Mouse (Mus musculus) heart, postnatal 0 days (tissue): ENCODE results near the gene Eda. TPM values are rescaled to one million over a fixed set of nuclear protein-coding genes. Genes with fewer than 3 reads are reported as not detected.
"Not testable (repeated sequence)": the region's sequence is repeated elsewhere in the genome, so short reads cannot be mapped to it uniquely, and the experiment has no call there.

Source experiments
- ATAC-seq: fragments of 200-750 bp; cut with Nextera tagmentation; 2 replicates; pipeline ENCODE4 v1.8.0; 2017; ENCODE audit warnings: low read depth, moderate number of reproducible peaks, moderate library complexity; ENCODE audit not compliant: insufficient read depth
- DNase-seq: peaks from one replicate; pipeline ENCODE4 v3.0.0-alpha.2; 2016; ENCODE audit warnings: low spot score
- H3K27ac ChIP-seq: fragments of 300-500 bp; sonication (generic); 2 replicates; pipeline ENCODE4 v1.5.1; 2014; ENCODE audit warnings: low read depth, mild to moderate bottlenecking
- H3K27me3 ChIP-seq: fragments of 300-500 bp; sonication (generic); 2 replicates; pipeline ENCODE4 v1.6.1; 2014; ENCODE audit warnings: low read length, mixed read lengths; ENCODE audit not compliant: control insufficient read depth, insufficient read depth
- H3K36me3 ChIP-seq: fragments of 300-500 bp; sonication (generic); replicated peaks from 2 replicates; pipeline ENCODE4 v1.6.1; 2014; ENCODE audit warnings: low read length, mixed read lengths; ENCODE audit not compliant: control insufficient read depth, insufficient read depth
- H3K4me1 ChIP-seq: fragments of 300-500 bp; sonication (generic); 2 replicates; pipeline ENCODE4 v1.6.1; 2014; ENCODE audit warnings: antibody characterized with exemption; ENCODE audit not compliant: control insufficient read depth, insufficient read depth
- H3K4me2 ChIP-seq: fragments of 300-500 bp; sonication (generic); 2 replicates; pipeline ENCODE4 v1.6.1; 2014; ENCODE audit warnings: low read depth, mild to moderate bottlenecking, low read length, moderate library complexity
- H3K4me3 ChIP-seq: fragments of 300-500 bp; sonication (generic); 2 replicates; pipeline ENCODE4 v1.5.1; 2014; ENCODE audit warnings: low read depth, low read length
- H3K9ac ChIP-seq: fragments of 300-500 bp; sonication (generic); replicated peaks from 2 replicates; pipeline ENCODE4 v1.6.1; 2014; ENCODE audit warnings: low read depth, low read length, mixed read lengths
- H3K9me3 ChIP-seq: fragments of 300-500 bp; sonication (generic); replicated peaks from 2 replicates; pipeline ENCODE4 v1.6.1; 2016; ENCODE audit warnings: low read length; ENCODE audit not compliant: control insufficient read depth
- CTCF ChIP-seq: IDR thresholded peaks from 2 replicates; pipeline ENCODE4 v1.5.1; 2016; ENCODE audit warnings: antibody characterized with exemption, control low read depth, low read depth
- EP300 ChIP-seq: IDR thresholded peaks from 2 replicates; pipeline ENCODE4 v1.6.1; 2016; ENCODE audit warnings: antibody characterized with exemption, low read depth
- WGBS: fragments of 180-500 bp; shearing (Covaris S2); extraction: QIAGEN DNeasy Blood & Tissue Kit; methylation state at CpG from one replicate; pipeline ENCODE4 v1.1.7; 2014; 5-methylcytosine and 5-hydroxymethylcytosine counted together
- microRNA counts: library from miRNA; unstranded; fragments of <30 nt; microRNA quantifications from one replicate; lab custom pipeline; 2015
- microRNA-seq: library from miRNA; unstranded; fragments of <30 nt; microRNA quantifications from one replicate; pipeline ENCODE4, GENCODE M21; 2016
- polyA plus RNA-seq: library from polyadenylated mRNA; unstranded; fragments of >200 nt; fragmentation: Nextera tagmentation; extraction: Ambion mirVana; gene quantifications from 2 replicates; pipeline ENCODE4 v1.2.1, GENCODE M21; 2015
- total RNA-seq: library from RNA; depleted of rRNA; stranded (reverse); fragments of >200 nt; gene quantifications from 2 replicates; pipeline ENCODE4 v1.2.3, GENCODE M21; 2014; ENCODE audit warnings: low replicate concordance; rRNA removed

The Eda gene
- total and polyA plus RNA-seq, 2 experiments from 2014 or later: 1.9 to 4.2 TPM

DNA sequence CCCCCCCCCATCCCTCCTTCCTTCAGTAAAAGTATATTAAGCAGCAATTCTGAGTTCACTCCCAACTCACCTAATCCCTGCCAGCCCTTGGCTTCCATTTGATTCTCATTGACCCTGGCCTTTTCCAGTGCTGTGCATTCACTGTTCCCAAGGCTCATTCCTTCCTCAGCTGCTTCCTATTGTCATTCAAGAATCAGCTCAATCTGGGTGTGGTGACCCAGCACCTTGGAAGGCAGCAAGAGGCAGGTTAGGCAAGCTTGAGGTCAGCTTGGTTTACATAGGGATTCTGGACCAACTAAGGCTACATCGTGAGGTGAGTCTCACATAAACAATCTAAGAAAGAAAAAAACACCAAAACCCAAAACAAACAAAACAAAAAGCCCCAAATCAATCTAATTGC, 433.8 kb downstream of the Eda start:
- no peak overlapping the region for H3K4me2 ChIP-seq
- no peaks in the 10 kb centered on the region for H3K4me1 ChIP-seq
- ATAC-seq (no peak), DNase-seq (no peak)
- H3K27me3 ChIP-seq: no peaks in the 10 kb centered on the region
- no peaks in the 10 kb centered on the region for H3K9me3 ChIP-seq
- TF ChIP-seq EP300 (no peak), CTCF (no peak)
- 75% methylated on average over 1 of the region's 1 CpGs for WGBS
- H3K4me3 ChIP-seq: no peak overlapping the region
- no peak overlapping the region for H3K27ac ChIP-seq
- no peak overlapping the region for H3K9ac ChIP-seq
- no peaks in the 10 kb centered on the region for H3K36me3 ChIP-seq

DNA sequence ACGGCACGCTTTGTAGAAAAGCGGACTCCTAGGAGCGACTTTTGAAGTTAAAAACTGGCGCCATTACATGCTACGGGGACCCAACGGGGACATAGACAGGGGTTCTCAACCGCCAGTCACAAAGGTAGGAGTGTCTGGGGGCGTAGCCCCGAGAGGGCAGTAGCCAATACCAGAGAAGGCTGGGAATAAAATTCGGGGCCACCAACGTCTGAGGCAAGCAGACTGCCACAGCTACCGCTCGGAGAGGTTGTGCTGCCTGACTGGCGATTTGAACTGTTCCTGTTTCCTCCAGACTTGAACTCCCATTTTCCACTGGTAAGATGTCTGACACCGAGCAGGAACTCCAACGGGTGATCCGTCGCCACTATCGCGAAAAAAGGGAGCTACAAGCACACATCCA, 453.3 kb downstream of the Eda start, which contains the start of gene Otud6a:
Otud6a (plus strand) TSS at position 321 of the 400 bp plus-strand sequence.
- no peak within 1 kb of the TSS for H3K27ac ChIP-seq
- H3K4me2 ChIP-seq: no peak within 1 kb of the TSS
- H3K4me3 ChIP-seq: no peak within 1 kb of the TSS
- 0 out of 2 replicates have a peak, but pooled peaks cover 3% of the 10 kb centered on the region for H3K9me3 ChIP-seq
- 80% methylated on average over 21 of the region's 21 CpGs for WGBS
- H3K27me3 ChIP-seq: no peaks in the 10 kb centered on the region
- TF ChIP-seq EP300 (no peak), CTCF (no peak)
- no peaks in the 10 kb centered on the region for H3K36me3 ChIP-seq
- H3K4me1 ChIP-seq: no peaks in the 10 kb centered on the region
- no peak for ATAC-seq
- DNase-seq: no peak
- H3K9ac ChIP-seq: no peak within 1 kb of the TSS

DNA sequence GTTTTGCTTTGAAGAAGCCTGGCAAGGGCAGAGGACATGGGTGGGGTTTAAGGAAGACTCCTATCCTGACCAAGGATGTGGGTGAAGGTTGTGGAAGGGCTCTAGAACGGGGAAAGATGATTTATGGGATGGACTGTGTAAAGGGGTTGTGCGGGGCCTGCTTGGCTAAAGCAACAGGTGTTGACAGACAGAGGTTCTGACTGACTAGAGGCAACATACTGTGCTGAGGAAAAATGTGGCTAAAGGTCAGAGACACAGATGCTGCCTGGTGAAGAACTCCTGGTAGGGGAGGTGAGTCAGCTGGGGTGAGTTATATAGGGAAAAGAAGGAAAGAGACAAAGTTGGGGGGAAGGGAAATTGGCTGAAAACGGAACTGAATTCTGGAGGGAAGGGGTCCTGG, 456.9 kb downstream of the Eda start:
- Histone ChIP-seq H3K4me1 (no peaks in the 10 kb centered on the region), H3K9ac (no peak overlapping the region)

DNA sequence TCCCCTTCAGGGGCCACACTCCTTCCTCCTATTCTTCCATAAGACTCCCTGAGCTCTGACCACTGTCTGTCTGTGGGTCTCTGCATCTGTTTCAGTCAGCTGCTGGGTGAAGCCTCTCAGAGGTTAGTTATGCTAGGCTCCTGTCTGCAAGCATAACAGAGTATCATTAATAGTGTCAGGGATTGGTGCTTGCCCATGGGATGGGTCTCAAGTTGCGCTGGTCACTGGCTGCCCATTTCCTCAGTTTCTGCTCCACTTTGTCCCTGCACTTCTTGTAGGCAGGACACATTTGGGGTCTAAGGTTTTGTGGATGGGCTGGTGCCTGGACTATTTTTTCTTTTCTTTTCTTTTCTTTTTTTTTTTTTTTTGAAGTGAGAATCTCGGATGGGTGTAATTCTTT, 467.2 kb downstream of the Eda start, which contains the start of gene Awat2:
Awat2 (minus strand) TSS at position 101 of the 400 bp plus-strand sequence.
- ATAC-seq, H3K9ac ChIP-seq, DNase-seq, H3K4me3 ChIP-seq, H3K27me3 ChIP-seq, H3K4me2 ChIP-seq, H3K36me3 ChIP-seq, H3K9me3 ChIP-seq, H3K4me1 ChIP-seq, H3K27ac ChIP-seq: not testable (repeated sequence)
- 62% methylated on average over 2 of the region's 2 CpGs for WGBS

More for the DNA sequence above, 456.9 kb downstream of the Eda start:
- no peaks in the 10 kb centered on the region for H3K36me3 ChIP-seq
- DNase-seq (no peak), ATAC-seq (no peak)
- H3K27me3 ChIP-seq: no peaks in the 10 kb centered on the region
- whole genome bisulfite sequencing: 66% methylated on average over 3 of the region's 3 CpGs
- H3K4me2 ChIP-seq: no peak overlapping the region
- H3K4me3 ChIP-seq: no peak overlapping the region
- H3K9me3 ChIP-seq: 0 out of 2 replicates have a peak, but pooled peaks cover 3% of the 10 kb centered on the region
- no peak overlapping the region for H3K27ac ChIP-seq
- TF ChIP-seq CTCF (no peak), EP300 (no peak)

GRCm38 (mm10) chrX:100443532-100443931, 468.1 kb downstream of the Eda start:
- no peaks in the 10 kb centered on the region for H3K27me3 ChIP-seq
- H3K4me1 ChIP-seq: no peaks in the 10 kb centered on the region
- no peak overlapping the region for H3K27ac ChIP-seq
- ATAC-seq (no peak), DNase-seq (no peak)
- no peak overlapping the region for H3K9ac ChIP-seq
- 88% methylated on average over 7 of the region's 7 CpGs for WGBS
- TF ChIP-seq CTCF (no peak), EP300 (no peak)
- no peaks in the 10 kb centered on the region for H3K36me3 ChIP-seq
- no peak overlapping the region for H3K4me2 ChIP-seq
- H3K9me3 ChIP-seq: no peaks in the 10 kb centered on the region
- H3K4me3 ChIP-seq: no peak overlapping the region

MicroRNAs within 50 kb of the gene (microRNA counts, 519-probe panel; counts per million panel counts)
- 3,778 counts per million, percentile 46 among the panel's probes with 10 or more counts for microRNA mmu-miR-676 (lab: Ali Mortazavi, UCI)

Small RNA genes within 50 kb of the gene (microRNA-seq; reads per million reads assigned to microRNA genes)
- 750 reads per million, percentile 77 among the genes with 10 or more reads in this experiment for gene Mir676

Other genes starting within 250 kb of the Eda start
- gene Tmem28, start 154.6 kb upstream of the Eda start, total RNA-seq: not detected in 2 replicates
- gene Tmem28, start 154.6 kb upstream of the Eda start, polyA plus RNA-seq: not detected in 2 replicates